8 mouse cellular contexts compared by ENCODE assay signal in the genomic region with DNA sequence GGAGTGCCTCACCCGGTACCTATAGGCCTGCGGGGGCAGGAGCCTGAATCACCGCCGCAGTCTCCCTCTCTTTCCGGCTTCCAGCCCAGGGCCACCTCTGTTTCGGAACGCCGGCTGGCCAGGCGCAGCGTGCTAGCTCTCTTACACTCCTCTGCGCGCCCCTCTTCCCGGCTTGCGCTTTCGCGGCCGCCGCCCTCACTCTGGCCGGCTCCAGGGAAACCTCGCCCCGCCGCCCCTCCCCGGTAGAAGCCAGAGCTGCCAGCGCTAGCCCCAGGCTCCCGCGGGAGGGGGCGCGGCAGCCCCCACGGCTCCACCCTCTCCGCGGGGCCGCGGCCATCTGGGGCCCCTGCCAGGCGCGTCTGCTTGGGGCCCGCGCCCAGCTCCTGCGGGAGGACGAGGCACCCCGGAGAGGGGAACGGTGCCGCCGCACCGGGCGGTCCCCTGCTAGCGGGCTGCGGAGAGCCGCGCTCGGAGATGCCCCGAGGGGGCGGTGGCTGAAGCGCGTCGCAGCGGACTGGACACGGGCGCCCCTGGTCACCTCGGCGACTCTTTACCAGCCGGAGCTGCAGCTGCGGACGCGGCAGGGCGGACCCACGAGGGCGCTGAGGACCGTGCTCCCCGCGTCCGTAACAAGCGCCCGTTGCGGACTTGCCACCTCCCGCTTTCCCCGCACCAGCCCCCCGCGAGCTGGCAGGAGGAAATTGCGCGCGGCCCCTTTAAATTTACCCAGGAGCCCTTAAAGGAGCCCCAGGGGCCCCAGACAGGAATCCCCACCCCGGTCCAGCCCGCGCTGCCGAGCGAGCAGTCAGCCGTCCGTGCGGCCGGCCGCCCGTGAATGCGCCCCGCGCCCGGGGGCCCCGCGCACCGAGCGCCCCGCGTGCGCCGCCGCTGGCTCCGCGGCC. TPM values are rescaled to one million over a fixed set of nuclear protein-coding genes. Genes with fewer than 3 reads are reported as not detected.
A peak's percentile ranks its signal among the peaks of the same experiment; 100 is the strongest.
DNase-seq lines count a peak whose midpoint lies in the region; ATAC-seq lines count a peak whose summit lies in the region.

A gene (plus strand): TSS at position 792 of the 902 bp plus-strand sequence.

- peaks cover 21% of the 10 kb centered on the region for H3K36me3 ChIP-seq in erythroblast, embryonic 14.5 days (ENCODE audit: control insufficient read depth)
- H3K36me3 ChIP-seq in intestine, embryonic 15.5 days = peaks cover 14% of the 10 kb centered on the region
- peaks cover 10% of the 10 kb centered on the region for H3K36me3 ChIP-seq in limb, embryonic 11.5 days (ENCODE audit: control insufficient read depth, insufficient read depth, low read length)
- H3K36me3 ChIP-seq in midbrain, embryonic 14.5 days (ENCODE audit: control insufficient read depth, insufficient read depth, low read length) = peaks cover 21% of the 10 kb centered on the region

- ATAC-seq in erythroblast, adult 5-6 weeks (replicated peaks; ENCODE audit: low FRiP score, poor library complexity, severe bottlenecking) = no peak
- ATAC-seq in intestine, embryonic 15.5 days = peak; percentile 81
- ATAC-seq in limb, embryonic 11.5 days (ENCODE audit: insufficient number of reproducible peaks, low FRiP score, low TSS enrichment, low read depth) = peak; percentile 65
- peak; percentile 60 for ATAC-seq in midbrain, embryonic 14.5 days (ENCODE audit: low FRiP score, low TSS enrichment)

- H3K27me3 ChIP-seq in erythroblast, embryonic 14.5 days (ENCODE audit: control insufficient read depth) = peaks cover 45% of the 10 kb centered on the region
- H3K27me3 ChIP-seq in intestine, embryonic 15.5 days (replicated peaks) = no peaks in the 10 kb centered on the region
- H3K27me3 ChIP-seq in limb, embryonic 11.5 days (ENCODE audit: control insufficient read depth, insufficient read depth, low read length) = no peaks in the 10 kb centered on the region
- no peaks in the 10 kb centered on the region for H3K27me3 ChIP-seq in midbrain, embryonic 14.5 days (ENCODE audit: control insufficient read depth, insufficient read depth, low read length)

- peak within 1 kb of the TSS; percentile 93 for H3K27ac ChIP-seq in intestine, embryonic 15.5 days
- H3K27ac ChIP-seq in limb, embryonic 11.5 days (replicated peaks; ENCODE audit: low read depth, low read length) = peak within 1 kb of the TSS; percentile 94
- peak within 1 kb of the TSS; percentile 100 for H3K27ac ChIP-seq in midbrain, embryonic 14.5 days (replicated peaks; ENCODE audit: low read depth, low read length)

- peak within 1 kb of the TSS; percentile 88 for H3K4me2 ChIP-seq in intestine, embryonic 15.5 days (replicated peaks)
- H3K4me2 ChIP-seq in limb, embryonic 11.5 days (ENCODE audit: low read depth, severe bottlenecking) = peak within 1 kb of the TSS; percentile 92
- peak within 1 kb of the TSS; percentile 95 for H3K4me2 ChIP-seq in midbrain, embryonic 14.5 days (ENCODE audit: low read length)

- no peaks in the 10 kb centered on the region; the same call in 1 of the 2 replicates for H3K9me3 ChIP-seq in erythroblast, embryonic 14.5 days (ENCODE audit: control insufficient read depth, low read length)
- H3K9me3 ChIP-seq in intestine, embryonic 15.5 days = no peaks in the 10 kb centered on the region
- no peaks in the 10 kb centered on the region for H3K9me3 ChIP-seq in limb, embryonic 11.5 days (ENCODE audit: control insufficient read depth, low read length)
- no peaks in the 10 kb centered on the region for H3K9me3 ChIP-seq in midbrain, embryonic 14.5 days (ENCODE audit: control insufficient read depth, low read length)

- peak; percentile 88 for DNase-seq in embryo, embryonic 10.5 days (ENCODE audit: low spot score)
- DNase-seq in gastrocnemius, postnatal 4 days (ENCODE audit: low spot score in 2 of 2) = peak; percentile 64 to 83
- peak; percentile 87 for DNase-seq in limb, embryonic 11.5 days (ENCODE audit: low spot score)
- peak; percentile 93 for DNase-seq in midbrain, embryonic 14.5 days
- peak; percentile 59 to 63 for DNase-seq in spleen, postnatal 36 days (ENCODE audit: low spot score in 2 of 2)

- peaks cover 46% of the 10 kb centered on the region for H3K4me1 ChIP-seq in erythroblast, embryonic 14.5 days (ENCODE audit: control insufficient read depth)
- peaks cover 39% of the 10 kb centered on the region for H3K4me1 ChIP-seq in intestine, embryonic 15.5 days (replicated peaks)
- peaks cover 39% of the 10 kb centered on the region for H3K4me1 ChIP-seq in limb, embryonic 11.5 days (ENCODE audit: control insufficient read depth, insufficient read depth, low read length)
- peaks cover 46% of the 10 kb centered on the region for H3K4me1 ChIP-seq in midbrain, embryonic 14.5 days (ENCODE audit: control insufficient read depth, insufficient read depth, low read length)

- under 1% methylated on average over 105 of the region's 107 CpGs for WGBS in intestine, embryonic 15.5 days
- under 1% methylated on average over 104 of the region's 107 CpGs for WGBS in limb, embryonic 11.5 days
- under 1% methylated on average over 99 of the region's 107 CpGs for WGBS in midbrain, embryonic 14.5 days

- H3K4me3 ChIP-seq in erythroblast, embryonic 14.5 days (replicated peaks) = peak within 1 kb of the TSS; percentile 68
- H3K4me3 ChIP-seq in intestine, embryonic 15.5 days (replicated peaks) = peak within 1 kb of the TSS; percentile 86
- H3K4me3 ChIP-seq in limb, embryonic 11.5 days (ENCODE audit: low read depth, low read length) = peak within 1 kb of the TSS; percentile 75
- H3K4me3 ChIP-seq in midbrain, embryonic 14.5 days (replicated peaks; ENCODE audit: low read depth, low read length) = peak within 1 kb of the TSS; percentile 86

- H3K9ac ChIP-seq in intestine, embryonic 15.5 days = peak within 1 kb of the TSS; percentile 84
- H3K9ac ChIP-seq in limb, embryonic 11.5 days (ENCODE audit: low read length) = peak within 1 kb of the TSS; percentile 100
- peak within 1 kb of the TSS; percentile 100 for H3K9ac ChIP-seq in midbrain, embryonic 14.5 days (replicated peaks; ENCODE audit: low read length)

RNA-seq across cellular contexts. Expression of the gene that starts here (rescaled TPM):
- polyA plus RNA-seq in erythroblast, embryonic 14.5 days (2012) = 1.8 and 3.5 TPM in 2 replicates
- 0.21 TPM in 1 of 2 replicates, not detected in the other for total RNA-seq in erythroblast, adult 5-6 weeks (2015; ENCODE audit: low replicate concordance)
- 0.34 and 0.70 TPM in 2 replicates for total RNA-seq in erythroblast, adult 5-6 weeks (2017; ENCODE audit: low replicate concordance)
- total RNA-seq in gastrocnemius, postnatal 4 days (2021) = 10 to 100 TPM; 34.4 to 34.7 TPM
- 5.2 and 5.3 TPM in 2 replicates for polyA plus RNA-seq in intestine, embryonic 15.5 days (2015; fragmentation: Nextera tagmentation; extraction: Ambion mirVana)
- polyA plus RNA-seq in limb, embryonic 11.5 days (2014; fragmentation: Nextera tagmentation; extraction: Ambion mirVana) = 10.4 and 10.6 TPM in 2 replicates
- 18.5 and 19.5 TPM in 2 replicates for polyA plus RNA-seq in midbrain, embryonic 14.5 days (2014; fragmentation: Nextera tagmentation; extraction: Ambion mirVana)

Comparison
In these comparisons a context has a peak if more than half of its experiments do, and no peak if none do; other contexts are left out.
1. RNA of the gene that starts here (total RNA-seq): 34.4 to 34.7 TPM in gastrocnemius, postnatal 4 days; 0.21 to 0.70 TPM in erythroblast, adult 5-6 weeks; every median in the first group is over 10 times any median in the second.
2. Peak in every context shown above with its lines, with median percentiles within 50 percentile points of each other: H3K4me3 ChIP-seq, DNase-seq, H3K27ac ChIP-seq, H3K4me2 ChIP-seq and H3K9ac ChIP-seq.